Mouse (Mus musculus) stomach, postnatal 0 days (tissue): ENCODE measurements around the gene Zfp385a.

ENCODE experiments used
- CTCF ChIP-seq: IDR thresholded peaks from 2 replicates; pipeline ENCODE4 v1.5.1; 2016; ENCODE audit warnings: antibody characterized with exemption, low read depth, mild to moderate bottlenecking, moderate library complexity
- EP300 ChIP-seq: optimal IDR thresholded peaks from 2 replicates; pipeline ENCODE3; 2016; ENCODE audit warnings: antibody characterized with exemption

DNA sequence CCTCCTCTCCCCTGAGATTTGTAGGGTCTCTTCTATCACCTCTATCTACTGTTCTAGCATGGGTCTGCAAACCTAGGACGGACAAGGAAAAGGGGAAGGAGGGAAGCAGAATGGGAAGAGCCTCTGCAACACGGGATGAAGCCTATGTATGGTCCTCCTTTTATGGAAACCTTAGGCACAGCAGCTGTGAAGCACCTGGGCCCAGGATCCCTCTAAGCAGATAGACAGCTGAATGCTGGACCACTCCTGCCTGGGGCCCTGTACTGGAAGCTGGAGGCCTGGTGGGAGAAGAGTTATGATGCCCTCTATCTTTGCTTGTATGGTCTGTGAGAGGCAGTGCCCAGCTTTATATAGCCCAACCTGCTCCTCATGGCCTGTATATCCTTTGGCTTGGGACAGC lies 39.3 kb downstream of the Zfp385a start:
- TF ChIP-seq CTCF (no peak), EP300 (no peak)
